Comparison of ENCODE assay signal across 8 mouse cellular contexts in genomic region chr16:57231089-57231936, GRCm38 (mm10). TPM values are rescaled to one million over a fixed set of nuclear protein-coding genes. Genes with fewer than 3 reads are reported as not detected.
DNase-seq lines count a peak whose midpoint lies in the region; ATAC-seq lines count a peak whose summit lies in the region.

Tbc1d23 (minus strand) TSS chr16:57231504.

- ATAC-seq in erythroblast, adult 5-6 weeks (replicated peaks; ENCODE audit: low FRiP score, poor library complexity, severe bottlenecking): peak; percentile 99
- peak; percentile 99 for ATAC-seq in kidney, embryonic 15.5 days (replicated peaks; ENCODE audit: low FRiP score)
- peak; percentile 97 for ATAC-seq in monocyte, adult 5-6 weeks (replicated peaks; ENCODE audit: insufficient number of reproducible peaks, low FRiP score, low TSS enrichment, poor library complexity, severe bottlenecking)

- H3K36me3 ChIP-seq in heart, embryonic 10.5 days: no peaks in the 10 kb centered on the region
- H3K36me3 ChIP-seq in kidney, embryonic 15.5 days: no peaks in the 10 kb centered on the region

- H3K9me3 ChIP-seq in heart, embryonic 10.5 days: no peaks in the 10 kb centered on the region
- H3K9me3 ChIP-seq in kidney, embryonic 15.5 days (replicated peaks): no peaks in the 10 kb centered on the region

- peak; percentile 96 for DNase-seq in B cell, adult 2 months
- peak; percentile 100 for DNase-seq in brain, adult 2 months (ENCODE audit: low read depth, low spot score)
- DNase-seq in heart, embryonic 10.5 days (ENCODE audit: low spot score): peak; percentile 99
- peak; percentile 94 for DNase-seq in liver
- peak; percentile 94 to 98 for DNase-seq in spleen, postnatal 4 days (ENCODE audit: low spot score in 2 of 2)

- no peaks in the 10 kb centered on the region for H3K27me3 ChIP-seq in heart, embryonic 10.5 days (ENCODE audit: insufficient read depth, poor library complexity, severe bottlenecking)
- no peaks in the 10 kb centered on the region for H3K27me3 ChIP-seq in kidney, embryonic 15.5 days

- peaks cover 5% of the 10 kb centered on the region for H3K4me1 ChIP-seq in heart, embryonic 10.5 days
- H3K4me1 ChIP-seq in kidney, embryonic 15.5 days: peaks cover 10% of the 10 kb centered on the region

- H3K27ac ChIP-seq in heart, embryonic 10.5 days: peak within 1 kb of the TSS; percentile 89
- peak within 1 kb of the TSS; percentile 75 for H3K27ac ChIP-seq in kidney, embryonic 15.5 days

- WGBS in heart, embryonic 10.5 days: under 1% methylated on average over 42 of the region's 42 CpGs
- under 1% methylated on average over 42 of the region's 42 CpGs for WGBS in kidney, embryonic 15.5 days

- H3K4me3 ChIP-seq in heart, embryonic 10.5 days: peak within 1 kb of the TSS; percentile 94
- H3K4me3 ChIP-seq in kidney, embryonic 15.5 days (replicated peaks): peak within 1 kb of the TSS; percentile 68

- peak within 1 kb of the TSS; percentile 67 for H3K4me2 ChIP-seq in kidney, embryonic 15.5 days

- H3K9ac ChIP-seq in kidney, embryonic 15.5 days: peak within 1 kb of the TSS; percentile 68

RNA-seq across cellular contexts. Expression of gene Tbc1d23, which starts in this region (rescaled TPM):
- 6.5 and 13.8 TPM in 2 replicates for total RNA-seq in erythroblast, adult 5-6 weeks (2015; ENCODE audit: low replicate concordance)
- 13.4 and 14.4 TPM in 2 replicates for total RNA-seq in erythroblast, adult 5-6 weeks (2017; ENCODE audit: low replicate concordance)
- 16.7 and 17.5 TPM in 2 replicates for polyA plus RNA-seq in heart, embryonic 10.5 days (2016; fragmentation: Nextera tagmentation; extraction: Ambion mirVana)
- 22.5 and 25.6 TPM in 2 replicates for polyA plus RNA-seq in kidney, embryonic 15.5 days (2015; fragmentation: Nextera tagmentation; extraction: Ambion mirVana)
- 86.5 to 111 TPM (median 99.9 TPM) in 3 replicates for total RNA-seq in monocyte, adult 5-6 weeks (2017)

Comparison
In these comparisons a context has a peak if more than half of its experiments do, and no peak if none do; other contexts are left out.
1. Peak in every context shown above with its lines: DNase-seq, ATAC-seq, H3K4me3 ChIP-seq and H3K27ac ChIP-seq.